Mouse (Mus musculus): ENCODE measurements around the gene Bspry.

Gene Bspry

GRCm38 (mm10) chr4:62495946-62496345 lies 16.1 kb downstream of the Bspry start:
- DNase-seq (ENCODE audit: low read depth, low spot score), result no peak
- H3K36me3 ChIP-seq (ENCODE audit: control insufficient read depth, insufficient read depth, low read length, poor library complexity, severe bottlenecking), result no peaks in the 10 kb centered on the region
- no peaks in the 10 kb centered on the region for H3K27me3 ChIP-seq (ENCODE audit: control insufficient read depth, insufficient read depth, low read length, poor library complexity, severe bottlenecking)

- no peaks in the 10 kb centered on the region for H3K36me3 ChIP-seq (ENCODE audit: control insufficient read depth, insufficient read depth, low read length, poor library complexity, severe bottlenecking)
- H3K27me3 ChIP-seq (ENCODE audit: control insufficient read depth, insufficient read depth, low read length, poor library complexity, severe bottlenecking), result no peaks in the 10 kb centered on the region
- no peak for DNase-seq (ENCODE audit: low read depth, low spot score)
These were observed 17.0 kb downstream of the Bspry start for GRCm38 (mm10) chr4:62496815-62497214.

DNA sequence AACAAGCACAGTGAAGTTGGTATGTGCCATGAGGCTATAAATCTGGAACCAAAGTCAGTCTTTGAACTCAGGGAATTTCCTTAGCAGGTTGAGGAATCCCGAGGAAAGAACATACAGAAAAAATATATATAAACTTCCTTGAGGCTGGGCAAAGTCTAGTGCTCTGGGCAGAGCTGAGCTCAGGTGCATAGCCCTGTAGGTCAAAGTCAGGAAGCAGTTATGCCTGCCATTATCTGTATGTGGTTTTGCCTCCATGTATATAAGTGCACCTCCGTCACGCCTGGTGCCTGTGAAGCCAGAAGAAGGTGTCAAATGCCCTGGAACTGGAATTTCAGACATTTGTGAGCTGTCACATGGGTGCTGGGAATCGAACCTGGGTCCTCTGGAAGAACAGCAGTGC lies 20.9 kb downstream of the Bspry start:
- Histone ChIP-seq H3K36me3 (ENCODE audit: control insufficient read depth, insufficient read depth, low read length, poor library complexity, severe bottlenecking) (no peaks in the 10 kb centered on the region), H3K27me3 (ENCODE audit: control insufficient read depth, insufficient read depth, low read length, poor library complexity, severe bottlenecking) (no peaks in the 10 kb centered on the region)
- DNase-seq (ENCODE audit: low read depth, low spot score), result no peak

DNA sequence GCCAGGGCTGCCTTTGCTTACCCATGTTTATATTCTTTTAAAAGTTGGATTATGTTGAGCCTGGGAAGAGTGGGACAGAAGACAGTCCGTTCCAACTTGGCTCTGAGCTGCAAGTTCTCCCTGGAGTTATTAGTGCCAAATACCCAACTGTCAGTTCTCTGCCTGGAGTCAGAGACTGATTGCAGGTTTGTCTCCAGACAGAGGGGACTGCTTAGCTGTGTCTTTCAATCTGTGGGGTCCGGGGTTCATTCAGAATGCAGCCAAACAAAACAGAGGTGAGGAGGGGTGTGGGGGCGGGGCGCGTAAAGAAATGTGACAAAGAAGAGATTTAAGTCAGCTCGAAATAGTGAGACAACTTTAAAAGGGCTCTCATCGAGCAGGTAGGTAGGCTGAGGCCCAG lies 21.7 kb downstream of the Bspry start:
- Histone ChIP-seq H3K36me3 (ENCODE audit: control insufficient read depth, insufficient read depth, low read length, poor library complexity, severe bottlenecking) (no peaks in the 10 kb centered on the region), H3K27me3 (ENCODE audit: control insufficient read depth, insufficient read depth, low read length, poor library complexity, severe bottlenecking) (no peaks in the 10 kb centered on the region)
- DNase-seq (ENCODE audit: low read depth, low spot score), result no peak

DNA sequence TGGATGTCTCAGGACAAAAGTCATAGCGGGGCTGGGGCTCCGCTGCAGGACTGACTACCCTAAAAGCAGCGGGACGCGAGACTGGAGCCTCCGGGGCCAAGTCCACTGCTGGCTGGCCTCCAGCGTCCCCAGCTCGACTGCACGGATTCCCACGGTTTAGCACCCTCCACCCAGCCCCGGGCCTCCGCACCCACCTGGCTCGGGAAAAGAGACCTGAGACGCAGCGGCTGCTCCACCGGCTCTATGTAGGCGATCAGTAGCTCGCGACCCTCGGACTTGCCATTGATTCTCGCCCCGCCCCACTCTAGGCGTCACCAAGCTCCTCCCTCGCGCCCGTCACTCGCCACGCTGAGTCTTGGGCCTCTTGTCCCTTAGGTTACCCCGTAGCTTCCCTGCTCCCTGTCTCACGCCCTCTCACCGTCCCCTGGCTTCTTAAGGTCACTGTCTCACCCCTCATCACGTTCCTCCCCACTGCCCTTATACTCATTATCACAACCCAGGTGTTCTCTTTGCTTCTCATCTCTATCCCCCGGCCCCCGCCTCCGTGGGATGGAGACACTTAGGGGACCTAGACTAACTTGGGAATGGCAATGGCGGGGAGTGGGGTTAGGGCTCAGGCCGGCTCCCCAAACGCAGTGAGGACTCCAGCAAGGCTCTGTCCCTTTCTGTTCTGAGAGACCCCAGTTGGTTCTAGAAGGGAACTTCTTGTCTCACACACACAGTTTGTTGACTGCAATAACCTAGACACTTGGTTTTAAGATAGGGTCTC lies 22.3 kb downstream of the Bspry start:
- peak; percentile 74 for DNase-seq (ENCODE audit: low read depth, low spot score)
- H3K36me3 ChIP-seq (ENCODE audit: control insufficient read depth, insufficient read depth, low read length, poor library complexity, severe bottlenecking), result no peaks in the 10 kb centered on the region

GRCm38 (mm10) chr4:62502969-62503368 lies 23.1 kb downstream of the Bspry start:
- DNase-seq (ENCODE audit: low read depth, low spot score), result no peak
- H3K36me3 ChIP-seq (ENCODE audit: control insufficient read depth, insufficient read depth, low read length, poor library complexity, severe bottlenecking), result no peaks in the 10 kb centered on the region
- H3K27me3 ChIP-seq (ENCODE audit: control insufficient read depth, insufficient read depth, low read length, poor library complexity, severe bottlenecking), result no peaks in the 10 kb centered on the region

More for the DNA sequence above, 22.3 kb downstream of the Bspry start:
- H3K27me3 ChIP-seq (ENCODE audit: control insufficient read depth, insufficient read depth, low read length, poor library complexity, severe bottlenecking), result no peaks in the 10 kb centered on the region

GRCm38 (mm10) chr4:62503374-62503970 lies 23.6 kb downstream of the Bspry start, which contains the start of gene Hdhd3:
Hdhd3 (minus strand) TSS chr4:62503467.
- DNase-seq (ENCODE audit: low read depth, low spot score), result no peak
- no peaks in the 10 kb centered on the region for H3K27me3 ChIP-seq (ENCODE audit: control insufficient read depth, insufficient read depth, low read length, poor library complexity, severe bottlenecking)
- H3K36me3 ChIP-seq (ENCODE audit: control insufficient read depth, insufficient read depth, low read length, poor library complexity, severe bottlenecking), result no peaks in the 10 kb centered on the region

GRCm38 (mm10) chr4:62505991-62506390 lies 26.1 kb downstream of the Bspry start:
- no peak for DNase-seq (ENCODE audit: low read depth, low spot score)
- Histone ChIP-seq H3K36me3 (ENCODE audit: control insufficient read depth, insufficient read depth, low read length, poor library complexity, severe bottlenecking) (0 out of 2 replicates have a peak, but pooled peaks cover 3% of the 10 kb centered on the region), H3K27me3 (ENCODE audit: control insufficient read depth, insufficient read depth, low read length, poor library complexity, severe bottlenecking) (no peaks in the 10 kb centered on the region)

DNA sequence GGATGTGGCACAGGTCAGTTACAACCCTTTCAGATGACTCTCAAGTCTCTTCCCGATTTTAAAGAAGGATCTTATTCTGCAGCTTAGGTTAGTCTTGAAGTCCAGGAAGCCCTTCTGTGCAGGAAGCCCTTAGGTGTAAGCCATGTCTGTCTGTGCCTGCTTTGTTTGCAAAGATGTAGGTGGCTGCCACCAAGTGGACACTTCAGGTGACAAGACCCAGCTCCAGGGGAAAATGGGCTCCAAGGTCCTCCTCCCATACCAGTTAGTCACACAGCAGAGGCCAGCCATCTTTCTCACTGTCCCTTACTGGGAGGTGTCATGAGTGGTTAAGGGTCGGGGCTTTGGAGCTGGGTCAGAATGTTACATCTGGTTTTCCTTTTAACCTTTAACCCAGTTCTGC lies 26.9 kb downstream of the Bspry start:
- peak; percentile 57 for DNase-seq (ENCODE audit: low read depth, low spot score)
- Histone ChIP-seq H3K27me3 (ENCODE audit: control insufficient read depth, insufficient read depth, low read length, poor library complexity, severe bottlenecking) (no peaks in the 10 kb centered on the region), H3K36me3 (ENCODE audit: control insufficient read depth, insufficient read depth, low read length, poor library complexity, severe bottlenecking) (0 out of 2 replicates have a peak, but pooled peaks cover 3% of the 10 kb centered on the region)

DNA sequence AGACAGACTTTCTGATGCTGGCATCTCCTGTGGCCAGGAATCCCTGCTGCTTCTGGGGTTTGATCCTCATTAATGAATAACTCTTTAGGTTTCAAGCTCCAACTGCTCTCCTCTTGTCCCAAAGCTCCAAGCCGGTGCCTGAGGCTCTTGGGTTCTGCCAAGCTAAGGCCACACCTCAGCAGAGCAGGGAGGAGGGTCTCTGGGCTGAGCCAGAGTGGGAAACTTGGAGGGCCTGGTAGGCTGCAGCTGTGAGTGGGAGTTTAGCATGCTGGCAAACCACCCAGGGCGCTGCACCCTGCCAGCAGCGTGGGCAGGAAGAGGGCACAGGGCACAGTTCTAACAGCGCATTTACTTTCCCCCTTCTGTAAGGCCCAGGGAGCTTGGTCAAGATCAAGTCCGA lies 29.0 kb downstream of the Bspry start:
- no peak for DNase-seq (ENCODE audit: low read depth, low spot score)
- peaks cover 3% of the 10 kb centered on the region; the same call in 1 of the 2 replicates for H3K36me3 ChIP-seq (ENCODE audit: control insufficient read depth, insufficient read depth, low read length, poor library complexity, severe bottlenecking)

GRCm38 (mm10) chr4:62509946-62510345 lies 30.1 kb downstream of the Bspry start:
- H3K36me3 ChIP-seq (ENCODE audit: control insufficient read depth, insufficient read depth, low read length, poor library complexity, severe bottlenecking), result peaks cover 3% of the 10 kb centered on the region; the same call in 1 of the 2 replicates
- H3K27me3 ChIP-seq (ENCODE audit: control insufficient read depth, insufficient read depth, low read length, poor library complexity, severe bottlenecking), result no peaks in the 10 kb centered on the region
- no peak for DNase-seq (ENCODE audit: low read depth, low spot score)

More for the DNA sequence above, 29.0 kb downstream of the Bspry start:
- no peaks in the 10 kb centered on the region for H3K27me3 ChIP-seq (ENCODE audit: control insufficient read depth, insufficient read depth, low read length, poor library complexity, severe bottlenecking)

DNA sequence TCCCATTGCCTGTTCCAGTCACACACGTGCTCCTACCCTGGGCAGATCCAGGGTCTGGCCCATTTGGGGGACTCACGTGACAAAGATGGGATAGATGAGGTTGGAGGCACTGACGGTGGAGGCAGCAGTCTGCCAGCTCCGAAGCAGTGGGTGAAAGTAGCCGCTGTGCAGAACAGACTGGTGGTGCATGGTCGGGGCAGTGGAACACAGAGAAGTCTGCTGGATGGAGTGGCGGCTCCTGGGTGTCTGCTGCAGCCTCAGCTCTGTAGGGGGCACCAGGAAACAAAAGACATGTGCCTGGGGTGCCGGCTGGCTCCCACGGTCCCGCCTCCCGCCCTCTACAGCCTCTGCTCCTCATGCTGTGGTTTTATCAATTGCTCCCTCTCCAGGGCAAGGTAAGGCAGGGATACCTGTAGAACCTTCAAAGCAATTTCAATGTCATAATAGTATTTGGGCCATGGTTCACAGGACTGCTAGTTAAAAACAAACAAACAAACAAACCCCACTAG lies 34.2 kb downstream of the Bspry start:
- Histone ChIP-seq H3K27me3 (ENCODE audit: control insufficient read depth, insufficient read depth, low read length, poor library complexity, severe bottlenecking) (no peaks in the 10 kb centered on the region), H3K36me3 (ENCODE audit: control insufficient read depth, insufficient read depth, low read length, poor library complexity, severe bottlenecking) (peaks cover 3% of the 10 kb centered on the region; the same call in 1 of the 2 replicates)
- DNase-seq (ENCODE audit: low read depth, low spot score), result no peak

- DNase-seq (ENCODE audit: low read depth, low spot score), result no peak
- Histone ChIP-seq H3K27me3 (ENCODE audit: control insufficient read depth, insufficient read depth, low read length, poor library complexity, severe bottlenecking) (no peaks in the 10 kb centered on the region), H3K36me3 (ENCODE audit: control insufficient read depth, insufficient read depth, low read length, poor library complexity, severe bottlenecking) (peaks cover 1% of the 10 kb centered on the region; the same call in 1 of the 2 replicates)
These were observed 35.1 kb downstream of the Bspry start for GRCm38 (mm10) chr4:62514995-62515394.

DNA sequence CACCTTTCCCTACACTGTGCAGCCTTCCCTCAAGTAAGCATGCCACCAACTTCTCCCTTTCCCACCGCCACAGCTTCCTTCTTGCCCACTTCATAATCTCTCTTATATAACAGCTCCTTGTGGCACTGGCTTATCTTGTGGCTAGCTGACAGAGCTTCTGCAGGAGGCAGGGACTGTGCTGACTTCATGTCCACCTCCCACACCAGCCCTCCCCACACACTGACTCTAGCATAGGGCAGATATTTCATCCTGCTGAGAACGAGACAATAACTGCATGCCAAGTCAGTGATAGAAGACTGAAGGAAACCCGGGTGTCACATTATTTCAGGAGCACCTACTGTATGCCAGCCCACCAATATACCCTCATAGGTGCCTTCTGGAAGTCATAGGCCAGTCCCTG lies 35.6 kb downstream of the Bspry start:
- no peak for DNase-seq (ENCODE audit: low read depth, low spot score)
- H3K36me3 ChIP-seq (ENCODE audit: control insufficient read depth, insufficient read depth, low read length, poor library complexity, severe bottlenecking), result no peaks in the 10 kb centered on the region; the same call in 1 of the 2 replicates
- no peaks in the 10 kb centered on the region for H3K27me3 ChIP-seq (ENCODE audit: control insufficient read depth, insufficient read depth, low read length, poor library complexity, severe bottlenecking)

DNA sequence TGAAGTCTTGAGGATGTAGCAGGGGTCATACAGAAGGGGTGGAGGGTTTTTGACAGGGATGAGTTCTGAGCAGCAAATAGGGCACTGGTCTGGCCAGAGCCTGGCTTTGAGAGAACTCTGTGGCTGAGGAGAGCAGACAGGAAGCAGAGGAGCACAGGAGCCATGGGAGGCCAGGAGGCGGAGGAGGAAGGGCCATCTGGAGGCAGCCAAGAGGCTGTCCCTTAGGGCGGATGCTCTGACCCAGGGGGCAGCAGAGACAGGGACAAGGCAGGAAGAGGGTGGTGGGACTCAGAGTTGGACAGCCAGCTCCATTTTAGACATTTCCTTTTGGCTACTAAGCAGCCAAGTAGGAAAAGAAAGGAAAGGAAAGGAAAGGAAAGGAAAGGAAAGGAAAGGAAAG lies 36.2 kb downstream of the Bspry start:
- H3K27me3 ChIP-seq (ENCODE audit: control insufficient read depth, insufficient read depth, low read length, poor library complexity, severe bottlenecking), result no peaks in the 10 kb centered on the region
- no peaks in the 10 kb centered on the region; the same call in 1 of the 2 replicates for H3K36me3 ChIP-seq (ENCODE audit: control insufficient read depth, insufficient read depth, low read length, poor library complexity, severe bottlenecking)
- DNase-seq (ENCODE audit: low read depth, low spot score), result no peak

Data from splenic B cell, adult 2 months (primary cell).